Mouse (Mus musculus) cerebellum, postnatal 14 days (tissue): ENCODE results near the gene Eif3b.
"Not testable (repeated sequence)": the region's sequence is repeated elsewhere in the genome, so short reads cannot be mapped to it uniquely, and the experiment has no call there.

Experiments used
- DNase-seq, 2 experiments: peaks; one replicate each; pipeline ENCODE4 v3.0.0; 2021; ENCODE audit warnings: mixed read lengths in 2 of 2

Gene Eif3b

DNA sequence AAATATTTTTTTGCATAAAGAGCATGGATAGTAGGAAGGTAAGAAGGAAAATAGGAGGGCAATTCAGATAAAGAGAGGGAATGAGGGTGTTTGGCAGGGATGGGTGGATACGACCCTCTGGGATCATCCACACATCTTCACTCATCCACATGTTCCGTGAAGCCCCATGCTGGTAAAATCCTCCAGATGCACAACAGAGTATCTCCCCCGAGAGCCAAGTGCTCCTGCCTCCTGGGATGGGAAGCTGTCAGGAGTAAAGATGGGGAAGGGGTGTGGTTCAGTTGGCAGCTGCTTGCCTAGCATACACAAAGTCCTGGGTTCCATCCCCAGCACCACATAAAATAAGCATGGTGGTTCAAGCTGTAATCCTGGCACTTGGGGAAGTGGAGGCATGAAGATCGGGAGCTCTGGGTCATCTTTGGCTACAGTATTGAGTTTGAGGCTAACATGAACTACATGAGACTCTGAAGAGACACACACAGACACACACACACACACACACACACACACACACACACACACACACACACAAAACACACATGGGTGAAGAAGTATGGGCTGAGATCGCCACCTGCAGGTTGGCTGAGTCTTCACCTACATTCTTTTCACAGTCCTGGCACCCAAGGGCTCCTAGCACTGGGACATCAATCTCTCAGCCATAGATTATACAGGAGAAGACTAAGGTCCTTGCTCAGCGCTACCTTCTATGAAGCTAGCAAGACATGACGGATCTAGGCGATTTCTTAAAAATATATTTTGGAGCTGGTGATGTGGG lies 22.8 kb upstream of the Eif3b start:
- peak in 1 of 2 experiments; percentile 35 for DNase-seq

- no peak for DNase-seq
Measured at GRCm38 (mm10) chr5:140402640-140403270, 16.4 kb upstream of the Eif3b start.

- no peak for DNase-seq
Measured at GRCm38 (mm10) chr5:140405126-140405525, 14.0 kb upstream of the Eif3b start.

GRCm38 (mm10) chr5:140406666-140407065 lies 12.5 kb upstream of the Eif3b start:
- no peak for DNase-seq

GRCm38 (mm10) chr5:140408801-140409200 lies 10.3 kb upstream of the Eif3b start:
- DNase-seq: no peak

DNA sequence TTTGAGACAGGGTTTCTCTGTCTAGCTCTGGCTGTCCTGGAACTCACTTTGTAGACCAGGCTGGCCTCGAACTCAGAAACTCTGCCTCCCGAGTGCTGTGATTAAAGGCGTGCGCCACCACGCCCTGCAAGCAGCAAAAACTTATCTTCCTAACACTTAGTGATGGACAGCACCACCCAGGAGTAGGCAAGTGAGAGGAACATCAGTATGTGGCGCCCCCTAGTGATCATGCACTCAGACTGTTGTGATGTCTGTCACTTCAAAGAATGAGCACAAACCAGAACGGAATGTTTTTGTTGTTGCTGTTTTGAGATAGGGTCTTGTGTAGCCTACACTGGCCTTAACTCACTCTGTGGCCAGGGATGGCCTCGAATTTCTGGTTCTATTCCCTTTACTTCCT lies 7.8 kb upstream of the Eif3b start:
- peak; percentile 62 to 75 for DNase-seq

DNA sequence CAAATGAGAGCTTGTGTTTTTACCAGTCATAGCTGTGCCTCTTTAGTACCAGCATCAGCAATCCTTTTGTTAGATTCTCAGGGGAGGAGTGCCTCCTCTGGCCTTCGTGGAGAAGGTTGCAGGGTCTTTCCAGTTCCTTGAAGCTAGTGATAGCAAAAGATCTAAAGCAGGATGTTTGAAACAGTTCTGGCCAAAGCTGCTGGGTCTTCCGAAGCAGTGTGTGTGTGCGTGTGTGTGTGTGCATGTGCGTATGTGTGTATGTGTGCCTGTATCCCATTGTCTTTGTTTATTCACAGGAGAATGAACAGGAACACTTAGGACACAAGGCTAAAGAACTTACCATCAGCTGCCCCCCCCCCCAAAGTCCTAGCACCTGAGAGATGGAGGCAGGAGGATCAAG lies 4.5 kb upstream of the Eif3b start:
- no peak for DNase-seq

DNA sequence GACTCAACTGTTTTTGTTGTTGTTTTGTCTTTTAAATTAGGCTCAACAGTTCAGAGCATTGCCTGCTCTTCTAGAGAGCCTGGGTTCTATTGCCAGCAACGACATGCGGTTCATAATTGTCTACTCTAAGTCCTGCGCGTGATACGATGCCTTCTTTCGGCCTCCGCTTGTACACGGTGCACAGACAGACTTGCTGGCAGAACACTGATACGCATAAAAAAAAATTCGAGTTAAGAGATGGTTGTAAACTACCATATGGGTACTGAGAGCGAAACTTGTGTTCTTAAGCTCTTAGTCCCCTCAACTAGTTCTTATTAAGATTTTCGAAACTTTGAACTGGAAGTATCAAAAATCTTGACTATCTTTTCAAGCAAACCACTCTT lies 1.0 kb upstream of the Eif3b start:
- DNase-seq: no peak

DNA sequence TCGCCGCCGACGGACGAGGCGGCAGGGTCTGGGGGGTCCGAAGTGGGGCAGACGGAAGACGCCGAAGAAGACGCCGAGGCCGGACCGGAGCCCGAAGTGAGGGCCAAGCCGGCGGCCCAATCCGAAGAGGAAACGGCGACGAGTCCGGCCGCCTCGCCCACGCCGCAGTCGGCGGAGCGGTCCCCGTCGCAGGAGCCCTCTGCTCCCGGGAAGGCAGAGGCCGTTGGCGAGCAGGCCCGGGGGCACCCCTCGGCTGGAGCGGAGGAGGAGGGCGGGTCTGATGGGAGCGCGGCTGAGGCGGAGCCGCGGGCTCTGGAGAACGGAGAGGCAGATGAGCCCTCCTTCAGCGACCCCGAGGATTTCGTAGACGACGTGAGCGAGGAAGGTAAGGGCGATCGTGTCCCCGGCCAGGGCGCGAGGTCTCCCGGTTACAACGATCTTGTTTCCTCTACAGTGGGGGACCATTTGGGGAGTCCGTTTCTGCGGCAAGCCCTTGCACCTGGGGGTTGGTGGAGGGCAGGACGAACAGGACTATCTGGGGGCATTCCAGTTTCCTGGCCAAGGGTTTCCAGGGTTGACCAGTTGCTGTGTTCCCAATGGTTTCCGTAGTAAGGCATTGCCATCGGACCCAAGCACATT lies 433 bp downstream of the Eif3b start:
- peak in 1 of 2 experiments; percentile 49 for DNase-seq

GRCm38 (mm10) chr5:140420616-140421015 lies 1.5 kb downstream of the Eif3b start:
- DNase-seq: no peak

DNA sequence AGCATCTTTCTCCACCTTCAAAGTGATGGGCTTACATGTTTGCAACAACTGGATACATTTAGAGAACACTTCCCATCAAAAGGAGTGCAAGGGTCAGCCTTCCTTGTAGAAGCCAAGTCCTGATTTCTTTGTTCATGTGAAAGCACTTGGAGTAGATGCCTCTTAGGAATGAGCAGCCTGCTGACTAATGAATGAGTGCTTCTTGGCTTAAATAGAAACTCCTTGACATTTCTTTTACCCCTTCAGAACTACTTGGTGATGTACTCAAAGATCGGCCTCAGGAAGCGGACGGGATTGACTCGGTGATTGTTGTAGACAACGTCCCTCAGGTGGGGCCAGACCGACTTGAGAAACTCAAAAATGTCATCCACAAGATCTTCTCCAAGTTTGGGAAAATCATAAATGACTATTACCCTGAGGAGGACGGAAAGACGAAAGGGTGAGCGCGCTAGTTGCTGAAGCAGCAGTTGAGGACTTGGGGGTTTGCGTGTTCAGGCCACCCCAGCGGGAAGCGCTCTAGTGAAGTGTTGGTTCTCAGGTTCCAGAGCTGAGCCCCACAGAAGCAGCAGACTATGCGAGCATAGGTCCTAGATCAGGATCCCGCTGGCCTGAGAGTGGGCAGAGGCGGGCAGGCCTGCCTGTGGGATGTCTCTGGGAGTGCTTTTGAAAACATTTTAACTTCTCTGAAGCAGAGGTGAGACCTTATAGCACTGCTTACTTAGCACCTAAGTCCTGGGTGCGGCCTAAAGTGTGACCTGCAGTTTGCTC lies 6.1 kb downstream of the Eif3b start:
- no peak for DNase-seq

GRCm38 (mm10) chr5:140439117-140439516 lies 20.0 kb downstream of the Eif3b start:
- not testable (repeated sequence) for DNase-seq

DNA sequence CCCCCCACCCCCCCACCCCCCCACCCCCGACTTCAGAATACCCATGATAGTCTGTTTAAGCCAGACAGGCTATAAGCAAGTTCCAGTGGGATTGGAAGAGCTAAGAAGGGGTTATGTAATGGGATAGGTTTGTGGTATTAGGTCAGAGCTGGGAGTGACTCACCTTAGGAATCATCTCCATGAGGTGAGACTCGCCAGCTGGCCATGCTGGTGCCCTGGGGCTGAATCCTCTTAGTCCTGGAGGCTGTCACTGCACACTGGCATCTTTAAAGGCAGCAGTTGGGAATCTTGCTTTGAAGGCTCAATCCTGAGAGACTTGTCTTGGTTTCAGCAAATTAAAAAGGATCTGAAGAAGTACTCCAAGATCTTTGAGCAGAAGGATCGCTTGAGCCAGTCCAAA lies 22.3 kb downstream of the Eif3b start:
- DNase-seq: no peak

DNA sequence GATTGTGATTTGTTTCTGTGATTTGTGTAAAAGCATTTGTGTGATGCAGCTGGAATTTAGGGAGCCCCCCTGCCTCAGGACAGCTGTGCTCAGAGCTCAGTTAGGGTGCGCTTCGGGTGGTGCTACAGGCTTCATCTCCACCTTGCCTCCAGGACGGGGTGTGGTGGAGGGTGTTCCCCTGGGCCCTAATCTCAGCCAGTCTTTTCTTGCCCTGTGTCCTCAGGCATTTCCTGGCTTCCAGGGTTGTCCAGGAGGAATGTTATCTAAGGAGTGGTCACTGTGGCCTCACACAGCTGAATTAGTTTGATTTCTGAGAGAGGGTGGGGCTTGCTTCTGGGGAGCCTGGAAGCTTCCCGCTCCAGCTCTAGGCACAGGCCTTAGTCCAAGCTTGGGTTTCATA lies 24.9 kb downstream of the Eif3b start:
- DNase-seq: no peak

DNA sequence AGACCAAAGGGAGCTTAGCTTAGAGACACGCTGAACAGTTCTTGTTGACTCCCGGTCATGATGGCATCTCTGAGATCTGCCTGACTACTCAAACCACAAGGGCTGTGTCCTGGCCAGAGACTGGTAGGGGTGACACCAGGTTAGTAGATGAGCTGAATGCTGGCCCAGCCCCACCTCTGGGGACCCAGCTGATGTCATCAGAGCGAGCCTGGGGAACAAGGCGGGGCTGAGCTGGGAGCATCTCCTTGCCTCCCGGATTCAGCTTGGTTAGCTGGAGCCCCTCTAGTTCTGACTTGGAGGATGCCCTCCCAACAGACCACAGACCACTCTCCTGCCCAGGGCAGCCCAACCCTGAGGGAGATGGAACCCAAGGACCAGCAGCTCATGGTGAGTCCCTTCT lies 26.2 kb downstream of the Eif3b start, which contains the start of gene Gm4869:
Gene Gm4869, plus strand, starts transcription at position 301 of the 400 bp plus-strand sequence.
- DNase-seq: no peak

GRCm38 (mm10) chr5:140446054-140446453 lies 26.9 kb downstream of the Eif3b start:
- DNase-seq: no peak

DNA sequence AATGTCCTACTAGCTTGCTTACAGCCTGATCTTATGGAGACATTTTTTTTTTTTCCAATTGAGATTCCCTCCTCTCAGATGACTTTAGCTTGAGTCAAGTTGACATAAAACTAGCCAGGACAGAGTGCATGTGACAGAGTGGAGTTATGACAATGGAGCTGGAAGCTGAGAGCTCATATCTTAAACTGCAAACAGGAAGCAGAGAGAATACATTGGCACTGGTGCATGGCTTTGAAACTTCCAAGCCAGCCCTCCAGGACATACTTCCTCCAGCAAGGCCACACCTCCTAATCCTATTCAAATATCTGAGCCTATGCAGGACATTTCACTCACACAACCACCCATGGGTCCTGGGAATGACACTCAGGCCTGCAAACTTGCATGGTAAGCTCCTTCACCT lies 35.4 kb downstream of the Eif3b start:
- no peak for DNase-seq

- DNase-seq: peak in 1 of 2 experiments; percentile 31
Measured at GRCm38 (mm10) chr5:140455466-140455865, 36.3 kb downstream of the Eif3b start.

- no peak for DNase-seq
Measured at GRCm38 (mm10) chr5:140461476-140461875, 42.3 kb downstream of the Eif3b start.

- not testable (repeated sequence) for DNase-seq
Measured at GRCm38 (mm10) chr5:140463151-140463550, 44.0 kb downstream of the Eif3b start.

DNA sequence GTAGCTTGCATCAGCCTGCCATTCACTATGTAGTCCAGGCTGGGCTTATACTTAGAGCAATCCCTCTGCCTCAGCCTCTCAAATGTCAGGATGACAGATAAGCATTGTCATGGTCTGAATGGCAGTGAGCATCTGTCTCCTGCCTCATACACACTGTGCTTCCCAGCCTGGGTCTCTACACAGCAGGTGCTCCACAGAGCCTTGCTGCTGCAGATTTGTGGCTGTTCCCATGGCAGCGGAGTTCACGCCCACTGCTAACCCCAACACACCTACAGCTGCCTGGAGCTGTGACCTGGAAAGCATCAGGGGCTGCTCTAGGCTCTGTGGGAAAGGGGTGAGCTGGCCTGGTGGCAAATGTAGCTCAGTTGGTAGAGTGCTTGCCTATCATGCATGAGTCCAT lies 45.8 kb downstream of the Eif3b start:
- no peak for DNase-seq

- DNase-seq: peak in 1 of 2 experiments; percentile 27
Measured at GRCm38 (mm10) chr5:140472336-140472735, 53.2 kb downstream of the Eif3b start.

GRCm38 (mm10) chr5:140481458-140481857 lies 62.3 kb downstream of the Eif3b start:
- no peak for DNase-seq
